Mouse (Mus musculus) adrenal gland, adult 2 months (tissue): Measurements from ENCODE around the gene Lgi4. TPM values are rescaled to one million over a fixed set of nuclear protein-coding genes. Genes with fewer than 3 reads are reported as not detected.

Experiments used
- DNase-seq: peaks from one replicate; pipeline ENCODE4 v3.0.0; 2021
- microRNA-seq, 2 experiments: library from miRNA; unstranded; fragments of <30 nt; microRNA quantifications; one replicate each; pipeline ENCODE4 v1.2.0; 2021
- polyA plus RNA-seq: library from polyadenylated mRNA; depleted of rRNA; stranded (reverse); fragments of >200 nt; gene quantifications from 2 replicates; pipeline ENCODE4 v1.2.3, GENCODE M21; 2012; rRNA removed
- total RNA-seq, 2 experiments: library from RNA; stranded (reverse); gene quantifications; 2 replicates each; pipeline ENCODE4 v1.2.3; 2021

Gene Lgi4
- total and polyA plus RNA-seq, 3 experiments, result 2.2 to 6.5 (median 3.3) TPM

- peak; percentile 69 for DNase-seq
Measured at GRCm38 (mm10) chr7:31105061-31105768, 46.1 kb downstream of the Lgi4 start.

DNA sequence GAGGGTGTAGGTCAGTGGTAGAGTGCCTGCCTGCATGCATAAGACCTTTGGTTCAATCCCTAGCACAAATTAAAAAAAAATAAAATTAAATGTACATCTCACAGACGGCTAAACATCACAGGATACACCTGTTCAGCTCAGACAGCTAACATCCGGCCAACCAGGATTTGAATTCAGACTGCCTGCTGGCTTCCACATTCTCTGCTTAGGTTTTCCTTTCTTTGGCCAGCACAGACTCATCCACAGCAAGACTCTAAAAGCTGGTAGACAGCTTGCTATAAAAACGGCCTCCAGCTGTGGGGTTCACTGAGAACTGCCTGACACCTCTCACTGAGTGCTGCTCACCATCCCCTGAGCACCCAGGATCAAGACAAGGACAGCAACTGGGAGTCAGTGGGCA, 47.0 kb downstream of the Lgi4 start:
- no peak for DNase-seq

GRCm38 (mm10) chr7:31107781-31108180, 48.6 kb downstream of the Lgi4 start:
- DNase-seq, result no peak

DNA sequence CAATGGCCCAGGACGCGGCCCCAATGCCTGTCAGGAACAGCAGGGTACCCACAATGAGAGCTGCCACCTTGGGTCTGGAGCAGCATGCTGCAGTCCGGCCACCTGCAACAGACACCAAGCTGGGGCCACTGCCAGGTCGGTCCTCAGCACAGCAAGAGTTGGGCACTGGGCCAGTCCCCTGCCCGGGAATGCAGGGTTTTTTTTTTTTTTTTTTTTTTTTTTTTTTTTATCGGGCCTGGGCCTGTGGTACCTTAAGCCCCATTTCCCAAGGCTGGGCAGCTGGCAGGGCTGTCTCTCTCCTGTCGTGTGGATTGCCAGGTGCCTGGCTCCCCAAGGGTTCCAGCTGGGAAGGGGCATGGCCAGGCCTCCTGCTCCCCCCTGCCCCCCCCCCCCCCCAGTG, 49.9 kb downstream of the Lgi4 start:
- peak; percentile 48 for DNase-seq

GRCm38 (mm10) chr7:31109796-31110195, 50.7 kb downstream of the Lgi4 start:
- DNase-seq, result no peak

GRCm38 (mm10) chr7:31110861-31111385, 51.8 kb downstream of the Lgi4 start:
- DNase-seq, result no peak

DNA sequence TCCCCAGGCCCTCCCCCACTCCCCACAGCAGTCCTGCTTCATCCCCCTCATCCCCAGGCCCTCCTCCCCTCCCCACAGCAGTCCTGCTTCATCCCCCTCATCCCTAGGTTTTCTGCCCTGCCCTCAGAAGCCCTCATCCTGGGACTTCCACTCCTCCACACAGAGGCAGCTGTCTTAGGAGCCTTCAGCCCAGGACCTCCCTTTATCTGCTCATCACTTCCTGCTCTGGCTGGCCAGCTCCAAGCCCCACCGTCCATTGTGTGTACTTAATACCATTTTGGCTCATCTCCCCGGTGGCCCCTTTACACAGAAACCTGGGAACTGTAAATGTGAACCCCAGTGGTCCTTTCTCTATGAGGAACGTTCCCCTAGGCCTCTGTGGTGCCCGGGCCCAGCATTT, 52.9 kb downstream of the Lgi4 start:
- no peak for DNase-seq

GRCm38 (mm10) chr7:31113800-31114199, 54.7 kb downstream of the Lgi4 start:
- DNase-seq, result no peak

- DNase-seq, result no peak
Measured at GRCm38 (mm10) chr7:31114646-31115045, 55.5 kb downstream of the Lgi4 start.

- DNase-seq, result no peak
Measured at GRCm38 (mm10) chr7:31115182-31115581, 56.0 kb downstream of the Lgi4 start, which contains the start of gene Hpn. Gene Hpn (minus strand): TSS chr7:31115290.

DNA sequence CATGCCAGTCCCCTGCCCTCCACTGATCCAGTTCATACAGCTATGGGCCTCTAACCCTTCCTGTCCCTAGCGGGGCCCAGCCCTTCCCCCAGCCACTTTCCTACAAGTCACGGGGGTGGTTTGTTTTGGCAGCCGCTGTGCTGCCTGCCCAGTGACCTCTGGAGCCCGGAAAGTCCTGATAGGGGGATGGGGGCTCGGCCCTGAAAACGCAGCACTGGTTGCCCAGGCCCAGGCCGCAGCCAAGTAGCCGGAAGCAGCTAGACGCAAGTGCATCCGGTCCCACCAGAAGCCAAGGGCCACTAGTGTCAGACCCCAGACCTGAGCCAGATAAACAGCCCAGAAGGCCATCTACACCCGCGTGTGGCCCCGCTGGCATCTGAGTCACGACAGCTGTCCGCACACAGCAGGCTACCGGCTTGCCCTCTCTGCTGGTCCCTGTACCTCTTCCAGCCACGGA, 56.5 kb downstream of the Lgi4 start:
- DNase-seq, result peak; percentile 86

DNA sequence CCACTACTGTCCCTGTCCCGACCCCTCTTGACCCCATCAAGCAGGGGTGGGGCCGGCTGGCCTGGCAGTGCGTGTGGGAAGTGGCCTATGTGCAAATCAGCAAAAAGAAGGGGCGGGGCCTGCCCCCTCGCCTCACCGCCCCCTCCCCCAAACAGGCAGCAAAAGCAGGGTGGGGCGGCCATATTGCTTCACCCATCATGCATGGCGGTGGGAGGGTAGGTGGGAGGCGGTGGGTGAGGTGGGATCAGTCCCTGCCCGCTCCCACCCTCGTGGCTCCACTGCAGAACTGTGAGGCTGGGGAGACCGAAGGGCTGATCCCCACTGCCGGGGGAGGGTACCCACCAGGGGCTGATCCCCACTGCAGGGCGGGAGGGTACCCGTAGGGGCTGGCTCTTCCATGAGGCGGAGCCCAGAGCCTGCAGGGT, 57.6 kb downstream of the Lgi4 start:
- DNase-seq, result no peak

- DNase-seq, result no peak
Measured at GRCm38 (mm10) chr7:31117465-31117864, 58.3 kb downstream of the Lgi4 start.

DNA sequence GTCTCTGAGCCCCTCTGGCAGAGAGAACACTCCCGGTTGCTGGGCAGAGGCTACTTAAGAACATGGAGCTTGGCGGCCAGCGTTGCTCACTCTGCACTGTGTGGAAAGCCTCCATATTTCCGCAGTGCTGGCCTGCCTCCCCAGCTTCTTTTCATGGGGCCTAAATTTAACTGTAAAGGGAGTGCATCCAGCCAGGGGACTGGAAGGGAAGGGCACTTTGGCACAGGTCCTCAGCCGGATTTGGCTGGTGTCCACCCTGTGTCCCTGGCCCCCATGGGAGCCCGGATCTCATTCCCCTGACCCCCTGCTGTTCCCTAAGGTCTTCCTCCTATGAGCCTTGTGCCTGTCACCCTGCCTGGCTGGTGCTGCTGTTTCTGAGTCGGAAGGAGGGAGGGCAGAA, 59.3 kb downstream of the Lgi4 start:
- DNase-seq, result no peak

DNA sequence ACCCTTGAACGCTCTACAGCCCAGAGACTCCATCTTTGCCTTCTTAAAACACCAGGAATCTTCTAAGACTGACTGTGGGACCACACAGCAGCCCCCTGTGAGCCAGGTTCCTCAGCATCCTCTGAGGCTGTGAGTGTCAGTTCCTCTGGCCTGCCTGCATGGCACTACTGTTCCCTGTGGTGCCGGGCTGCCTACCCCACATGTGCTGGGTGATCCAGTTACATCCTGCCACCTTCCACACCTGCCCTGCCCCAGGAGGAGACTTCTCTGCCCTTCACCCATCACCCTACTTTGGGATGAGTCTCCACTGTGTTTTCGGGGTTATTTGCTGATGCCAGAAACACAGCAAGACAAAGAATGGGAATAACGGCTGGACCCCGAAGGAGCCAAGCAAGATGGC, 60.4 kb downstream of the Lgi4 start:
- no peak for DNase-seq

Small RNA genes lying within 50 kb of the gene (microRNA-seq; reads per million reads assigned to microRNA genes)
- 0 reads per million in 2 experiments for gene Mir7050

Other genes with a start within 250 kb of the Lgi4 start
- 1 to 10 TPM; 1.5 to 8.9 TPM for gene Ffar2, start 235.6 kb upstream of the Lgi4 start, total RNA-seq
- 5.7 and 16.5 TPM in 2 replicates for gene Ffar2, start 235.6 kb upstream of the Lgi4 start, polyA plus RNA-seq
- under 1 TPM; 0.26 to 0.59 TPM for gene Ffar3, start 203.2 kb upstream of the Lgi4 start, total RNA-seq
- 0.30 and 1.1 TPM in 2 replicates for gene Ffar3, start 203.2 kb upstream of the Lgi4 start, polyA plus RNA-seq
- not detected for gene Ffar1, start 197.8 kb upstream of the Lgi4 start, total RNA-seq
- gene Ffar1, start 197.8 kb upstream of the Lgi4 start, polyA plus RNA-seq, result not detected in 2 replicates
- gene Cd22, start 179.0 kb upstream of the Lgi4 start, total RNA-seq, result under 1 TPM; 0.40 to 0.97 TPM
- gene Cd22, start 179.0 kb upstream of the Lgi4 start, polyA plus RNA-seq, result 0.45 and 0.57 TPM in 2 replicates
- gene Mag, start 144.5 kb upstream of the Lgi4 start, total RNA-seq, result under 1 TPM; 0.48 to 0.63 TPM
- gene Mag, start 144.5 kb upstream of the Lgi4 start, polyA plus RNA-seq, result 0.80 and 0.99 TPM in 2 replicates
- gene Hamp2, start 134.7 kb upstream of the Lgi4 start, total RNA-seq, result 10 to 100 TPM in 1 of 2 experiments, not detected in 1; 16.6 TPM
- gene Hamp2, start 134.7 kb upstream of the Lgi4 start, polyA plus RNA-seq, result 2.6 and 17.4 TPM in 2 replicates
- 10 to 100 TPM in 1 of 2 experiments, not detected in 1; 49.9 TPM for gene Hamp, start 115.3 kb upstream of the Lgi4 start, total RNA-seq
- gene Hamp, start 115.3 kb upstream of the Lgi4 start, polyA plus RNA-seq, result 63.2 and 115 TPM in 2 replicates
- gene Usf2, start 102.5 kb upstream of the Lgi4 start, total RNA-seq, result 100 to 1,000 TPM; 146 to 166 TPM
- 376 and 393 TPM in 2 replicates for gene Usf2, start 102.5 kb upstream of the Lgi4 start, polyA plus RNA-seq
- 10 to 100 TPM in 1 of 2 experiments, 1 to 10 TPM in 1; 9.2 to 13.7 TPM for gene Lsr, start 85.9 kb upstream of the Lgi4 start, total RNA-seq
- 17.5 and 24.0 TPM in 2 replicates for gene Lsr, start 85.9 kb upstream of the Lgi4 start, polyA plus RNA-seq
- gene Fam187b, start 85.6 kb upstream of the Lgi4 start, total RNA-seq, result under 1 TPM; 0.37 to 0.59 TPM
- gene Fam187b, start 85.6 kb upstream of the Lgi4 start, polyA plus RNA-seq, result 0.18 and 0.38 TPM in 2 replicates
- gene Fxyd5, start 16.9 kb upstream of the Lgi4 start, total RNA-seq, result 100 to 1,000 TPM in 1 of 2 experiments, 10 to 100 TPM in 1; 61.4 to 112 TPM
- 51.0 and 53.5 TPM in 2 replicates for gene Fxyd5, start 16.9 kb upstream of the Lgi4 start, polyA plus RNA-seq
- gene Fxyd7, start 7.9 kb upstream of the Lgi4 start, total RNA-seq, result 1 to 10 TPM; 1.3 to 1.4 TPM
- 4.4 and 9.9 TPM in 2 replicates for gene Fxyd7, start 7.9 kb upstream of the Lgi4 start, polyA plus RNA-seq
- gene Fxyd1, start 2.1 kb upstream of the Lgi4 start, total RNA-seq, result 100 to 1,000 TPM; 307 to 317 TPM
- gene Fxyd1, start 2.1 kb upstream of the Lgi4 start, polyA plus RNA-seq, result 480 and 501 TPM in 2 replicates
- 1 to 10 TPM; 1.3 to 3.4 TPM for gene Fxyd3, start 17.4 kb downstream of the Lgi4 start, total RNA-seq
- 0.04 and 0.73 TPM in 2 replicates for gene Fxyd3, start 17.4 kb downstream of the Lgi4 start, polyA plus RNA-seq
- gene Hpn, start 55.9 kb downstream of the Lgi4 start, total RNA-seq, result 1 to 10 TPM; 1.3 to 2.6 TPM
- gene Hpn, start 55.9 kb downstream of the Lgi4 start, polyA plus RNA-seq, result 1.2 and 2.4 TPM in 2 replicates
- 10 to 100 TPM; 10.8 to 27.8 TPM for gene Scn1b, start 67.7 kb downstream of the Lgi4 start, total RNA-seq
- gene Scn1b, start 67.7 kb downstream of the Lgi4 start, polyA plus RNA-seq, result 30.5 and 61.1 TPM in 2 replicates
- gene Gramd1a, start 96.6 kb downstream of the Lgi4 start, total RNA-seq, result 10 to 100 TPM; 38.5 to 50.1 TPM
- gene Gramd1a, start 96.6 kb downstream of the Lgi4 start, polyA plus RNA-seq, result 208 and 246 TPM in 2 replicates
- gene Scgb2b2, start 231.2 kb downstream of the Lgi4 start, total RNA-seq, result not detected
- not detected in 2 replicates for gene Scgb2b2, start 231.2 kb downstream of the Lgi4 start, polyA plus RNA-seq
- not detected for gene Scgb1b2, start 232.5 kb downstream of the Lgi4 start, total RNA-seq
- not detected in 2 replicates for gene Scgb1b2, start 232.5 kb downstream of the Lgi4 start, polyA plus RNA-seq